Mouse (Mus musculus): ENCODE measurements at regions not wholly inside any gene's neighbourhood (a gene's known extent, or its start where the extent isn't known, plus 50 kb on each side); places are given as distances from the start of the nearest gene placed in this dataset.
A peak's percentile ranks its signal among the peaks of the same experiment; 100 is the strongest.

- no peak for DNase-seq (ENCODE audit: low spot score in 2 of 2)
- intact Hi-C loops (cut with DNase I) = no loop called here
These were observed 564.7 kb upstream of the Intu start for GRCm38 (mm10) chr3:39966390-39966789.

- intact Hi-C loops (cut with DNase I) = no loop called here
- DNase-seq (ENCODE audit: low spot score in 2 of 2) = no peak
These were observed 554.1 kb upstream of the Intu start for GRCm38 (mm10) chr3:39976937-39977336.

- intact Hi-C loops (cut with DNase I) = no loop called here
- DNase-seq (ENCODE audit: low spot score in 2 of 2) = no peak
These were observed 552.0 kb upstream of the Intu start for GRCm38 (mm10) chr3:39978916-39979679.

GRCm38 (mm10) chr3:39982656-39983055 lies 548.4 kb upstream of the Intu start:
- intact Hi-C loops (cut with DNase I) = no loop called here

GRCm38 (mm10) chr3:39987710-39988109 lies 543.4 kb upstream of the Intu start:
- intact Hi-C loops (cut with DNase I) = no loop called here

More at GRCm38 (mm10) chr3:39982656-39983055, 548.4 kb upstream of the Intu start:
- no peak for DNase-seq (ENCODE audit: low spot score in 2 of 2)

GRCm38 (mm10) chr3:39998628-39999027 lies 532.5 kb upstream of the Intu start:
- DNase-seq (ENCODE audit: low spot score in 2 of 2) = peak; percentile 58 to 72
- intact Hi-C loops (cut with DNase I) = no loop called here

More at GRCm38 (mm10) chr3:39987710-39988109, 543.4 kb upstream of the Intu start:
- no peak for DNase-seq (ENCODE audit: low spot score in 2 of 2)

- intact Hi-C loops (cut with DNase I) = loop anchor here (5.0 to 10.0 kb wide), 2 partner anchors 115 to 1113 kb away; partner anchors contain the start of gene Fat4
- no peak for DNase-seq (ENCODE audit: low spot score in 2 of 2)
These were observed 531.2 kb upstream of the Intu start for GRCm38 (mm10) chr3:39999846-40000245.

GRCm38 (mm10) chr3:40002838-40003237 lies 528.2 kb upstream of the Intu start:
- intact Hi-C loops (cut with DNase I) = loop anchor here (5.0 to 10.0 kb wide), 2 partner anchors 112 to 1116 kb away; partner anchors contain the start of gene Fat4

GRCm38 (mm10) chr3:40010051-40010450 lies 521.0 kb upstream of the Intu start:
- peak in 1 of 2 experiments; percentile 4 for DNase-seq (ENCODE audit: low spot score in 2 of 2)
- intact Hi-C loops (cut with DNase I) = no loop called here

More at GRCm38 (mm10) chr3:40002838-40003237, 528.2 kb upstream of the Intu start:
- no peak for DNase-seq (ENCODE audit: low spot score in 2 of 2)

- no peak for DNase-seq (ENCODE audit: low spot score in 2 of 2)
- intact Hi-C loops (cut with DNase I) = no loop called here
These were observed 509.4 kb upstream of the Intu start for GRCm38 (mm10) chr3:40021682-40022081.

- intact Hi-C loops (cut with DNase I) = no loop called here
- no peak for DNase-seq (ENCODE audit: low spot score in 2 of 2)
These were observed 503.4 kb upstream of the Intu start for GRCm38 (mm10) chr3:40027713-40028112.

- no peak for DNase-seq (ENCODE audit: low spot score in 2 of 2)
- intact Hi-C loops (cut with DNase I) = no loop called here
These were observed 494.9 kb upstream of the Intu start for GRCm38 (mm10) chr3:40036177-40036576.

- intact Hi-C loops (cut with DNase I) = no loop called here
- DNase-seq (ENCODE audit: low spot score in 2 of 2) = no peak
These were observed 481.4 kb upstream of the Intu start for GRCm38 (mm10) chr3:40049721-40050120.

GRCm38 (mm10) chr3:40058281-40058680 lies 472.8 kb upstream of the Intu start:
- intact Hi-C loops (cut with DNase I) = no loop called here
- DNase-seq (ENCODE audit: low spot score in 2 of 2) = no peak

- no peak for DNase-seq (ENCODE audit: low spot score in 2 of 2)
- intact Hi-C loops (cut with DNase I) = no loop called here
These were observed 472.2 kb upstream of the Intu start for GRCm38 (mm10) chr3:40058719-40059420.

GRCm38 (mm10) chr3:40070137-40070667 lies 460.9 kb upstream of the Intu start:
- DNase-seq (ENCODE audit: low spot score in 2 of 2) = no peak
- intact Hi-C loops (cut with DNase I) = no loop called here

GRCm38 (mm10) chr3:40076824-40077223 lies 454.3 kb upstream of the Intu start:
- intact Hi-C loops (cut with DNase I) = no loop called here
- DNase-seq (ENCODE audit: low spot score in 2 of 2) = no peak

GRCm38 (mm10) chr3:40085116-40085515 lies 446.0 kb upstream of the Intu start:
- intact Hi-C loops (cut with DNase I) = no loop called here
- DNase-seq (ENCODE audit: low spot score in 2 of 2) = peak; percentile 21 to 31

GRCm38 (mm10) chr3:40091773-40092343 lies 439.2 kb upstream of the Intu start:
- intact Hi-C loops (cut with DNase I) = no loop called here
- no peak for DNase-seq (ENCODE audit: low spot score in 2 of 2)

- intact Hi-C loops (cut with DNase I) = no loop called here
- DNase-seq (ENCODE audit: low spot score in 2 of 2) = no peak
These were observed 438.2 kb upstream of the Intu start for GRCm38 (mm10) chr3:40092765-40093368.

Measured in left cerebral cortex, postnatal 14 days (tissue).